Mouse (Mus musculus): ENCODE data around the gene Dmac2. TPM values are rescaled to one million over a fixed set of nuclear protein-coding genes. Genes with fewer than 3 reads are reported as not detected.
A peak's percentile ranks its signal among the peaks of the same experiment; 100 is the strongest.

The Dmac2 gene
- polyA plus RNA-seq, 1 experiment from 2014 or later: 25.4 TPM

GRCm38 (mm10) chr7:25637099-25637498 is 17.9 kb downstream of the Dmac2 start:
- Histone ChIP-seq H3K9me3 (ENCODE audit: control insufficient read depth, low read length) (no peaks in the 10 kb centered on the region), H3K27me3 (ENCODE audit: control insufficient read depth, insufficient read depth, low read length) (no peaks in the 10 kb centered on the region), H3K9ac (ENCODE audit: low read length) (no peak overlapping the region), H3K27ac (replicated peaks) (no peak overlapping the region), H3K4me2 (replicated peaks; ENCODE audit: low read depth) (no peak overlapping the region), H3K4me1 (replicated peaks; ENCODE audit: control insufficient read depth, insufficient read depth) (no peaks in the 10 kb centered on the region), H3K36me3 (ENCODE audit: control insufficient read depth, insufficient read depth, low read length) (peaks cover 21% of the 10 kb centered on the region), H3K4me3 (ENCODE audit: low read depth, low read length) (no peak overlapping the region)
- WGBS: 88% methylated on average over 5 of the region's 5 CpGs
- DNase-seq (ENCODE audit: low spot score) (no peak), ATAC-seq (ENCODE audit: low FRiP score, low TSS enrichment) (no peak)
- TF ChIP-seq EP300 (optimal IDR thresholded peaks at IDR 0.05) (no peak), CTCF (IDR thresholded peaks at IDR 0.05; ENCODE audit: low read depth) (no peak)

- DNase-seq (ENCODE audit: low spot score): no peak
- WGBS: 96% methylated on average over 4 of the region's 4 CpGs
Observed at GRCm38 (mm10) chr7:25639754-25640153, 20.5 kb downstream of the Dmac2 start.

GRCm38 (mm10) chr7:25644136-25644535 is 24.9 kb downstream of the Dmac2 start:
- Histone ChIP-seq H3K4me3 (ENCODE audit: low read depth, low read length) (no peak overlapping the region), H3K36me3 (ENCODE audit: control insufficient read depth, insufficient read depth, low read length) (no peaks in the 10 kb centered on the region), H3K4me1 (replicated peaks; ENCODE audit: control insufficient read depth, insufficient read depth) (no peaks in the 10 kb centered on the region), H3K9me3 (ENCODE audit: control insufficient read depth, low read length) (no peaks in the 10 kb centered on the region), H3K27ac (replicated peaks) (no peak overlapping the region), H3K9ac (ENCODE audit: low read length) (no peak overlapping the region), H3K27me3 (ENCODE audit: control insufficient read depth, insufficient read depth, low read length) (no peaks in the 10 kb centered on the region), H3K4me2 (replicated peaks; ENCODE audit: low read depth) (no peak overlapping the region)
- 73% methylated on average over 10 of the region's 10 CpGs for WGBS
- TF ChIP-seq CTCF (IDR thresholded peaks at IDR 0.05; ENCODE audit: low read depth): no peak
- TF ChIP-seq EP300 (optimal IDR thresholded peaks at IDR 0.05): no peak
- DNase-seq (ENCODE audit: low spot score) (no peak), ATAC-seq (ENCODE audit: low FRiP score, low TSS enrichment) (no peak)

More at GRCm38 (mm10) chr7:25639754-25640153, 20.5 kb downstream of the Dmac2 start:
- no peak overlapping the region for H3K9ac ChIP-seq (ENCODE audit: low read length)
- TF ChIP-seq EP300 (optimal IDR thresholded peaks at IDR 0.05) (no peak), CTCF (IDR thresholded peaks at IDR 0.05; ENCODE audit: low read depth) (no peak)
- H3K9me3 ChIP-seq (ENCODE audit: control insufficient read depth, low read length): no peaks in the 10 kb centered on the region
- H3K4me3 ChIP-seq (ENCODE audit: low read depth, low read length): no peak overlapping the region
- no peak overlapping the region for H3K27ac ChIP-seq (replicated peaks)
- no peak for ATAC-seq (ENCODE audit: low FRiP score, low TSS enrichment)
- no peaks in the 10 kb centered on the region for H3K4me1 ChIP-seq (replicated peaks; ENCODE audit: control insufficient read depth, insufficient read depth)
- H3K36me3 ChIP-seq (ENCODE audit: control insufficient read depth, insufficient read depth, low read length): peaks cover 12% of the 10 kb centered on the region
- H3K4me2 ChIP-seq (replicated peaks; ENCODE audit: low read depth): no peak overlapping the region
- no peaks in the 10 kb centered on the region for H3K27me3 ChIP-seq (ENCODE audit: control insufficient read depth, insufficient read depth, low read length)

GRCm38 (mm10) chr7:25644631-25645030 is 25.4 kb downstream of the Dmac2 start:
- no peak overlapping the region for H3K4me3 ChIP-seq (ENCODE audit: low read depth, low read length)
- H3K9ac ChIP-seq (ENCODE audit: low read length): no peak overlapping the region
- H3K4me2 ChIP-seq (replicated peaks; ENCODE audit: low read depth): no peak overlapping the region
- WGBS: 78% methylated on average over 4 of the region's 4 CpGs
- no peak for DNase-seq (ENCODE audit: low spot score)
- H3K27ac ChIP-seq (replicated peaks): no peak overlapping the region
- no peaks in the 10 kb centered on the region for H3K9me3 ChIP-seq (ENCODE audit: control insufficient read depth, low read length)
- H3K36me3 ChIP-seq (ENCODE audit: control insufficient read depth, insufficient read depth, low read length): no peaks in the 10 kb centered on the region
- no peaks in the 10 kb centered on the region for H3K27me3 ChIP-seq (ENCODE audit: control insufficient read depth, insufficient read depth, low read length)
- H3K4me1 ChIP-seq (replicated peaks; ENCODE audit: control insufficient read depth, insufficient read depth): no peaks in the 10 kb centered on the region
- no peak for ATAC-seq (ENCODE audit: low FRiP score, low TSS enrichment)
- TF ChIP-seq EP300 (optimal IDR thresholded peaks at IDR 0.05): no peak
- TF ChIP-seq CTCF (IDR thresholded peaks at IDR 0.05; ENCODE audit: low read depth): no peak

- no peak for ATAC-seq (ENCODE audit: low FRiP score, low TSS enrichment)
- no peak for DNase-seq (ENCODE audit: low spot score)
- WGBS: 52% methylated on average over 14 of the region's 14 CpGs
Observed at GRCm38 (mm10) chr7:25645074-25645473, 25.9 kb downstream of the Dmac2 start.

GRCm38 (mm10) chr7:25647574-25648123 is 28.4 kb downstream of the Dmac2 start:
- Histone ChIP-seq H3K9me3 (ENCODE audit: control insufficient read depth, low read length) (no peaks in the 10 kb centered on the region), H3K36me3 (ENCODE audit: control insufficient read depth, insufficient read depth, low read length) (no peaks in the 10 kb centered on the region), H3K27me3 (ENCODE audit: control insufficient read depth, insufficient read depth, low read length) (no peaks in the 10 kb centered on the region), H3K9ac (ENCODE audit: low read length) (no peak overlapping the region), H3K4me1 (replicated peaks; ENCODE audit: control insufficient read depth, insufficient read depth) (no peaks in the 10 kb centered on the region), H3K4me2 (replicated peaks; ENCODE audit: low read depth) (no peak overlapping the region), H3K27ac (replicated peaks) (no peak overlapping the region), H3K4me3 (ENCODE audit: low read depth, low read length) (no peak overlapping the region)
- peak; percentile 53 for TF ChIP-seq CTCF (IDR thresholded peaks at IDR 0.05; ENCODE audit: low read depth)
- no peak for TF ChIP-seq EP300 (optimal IDR thresholded peaks at IDR 0.05)
- no peak for DNase-seq (ENCODE audit: low spot score)
- ATAC-seq (ENCODE audit: low FRiP score, low TSS enrichment): no peak
- 49% methylated on average over 5 of the region's 5 CpGs for WGBS

More at GRCm38 (mm10) chr7:25645074-25645473, 25.9 kb downstream of the Dmac2 start:
- no peak overlapping the region for H3K4me2 ChIP-seq (replicated peaks; ENCODE audit: low read depth)
- no peak for TF ChIP-seq CTCF (IDR thresholded peaks at IDR 0.05; ENCODE audit: low read depth)
- no peak for TF ChIP-seq EP300 (optimal IDR thresholded peaks at IDR 0.05)
- H3K27ac ChIP-seq (replicated peaks): no peak overlapping the region
- H3K9me3 ChIP-seq (ENCODE audit: control insufficient read depth, low read length): no peaks in the 10 kb centered on the region
- no peaks in the 10 kb centered on the region for H3K27me3 ChIP-seq (ENCODE audit: control insufficient read depth, insufficient read depth, low read length)
- H3K36me3 ChIP-seq (ENCODE audit: control insufficient read depth, insufficient read depth, low read length): no peaks in the 10 kb centered on the region
- H3K4me1 ChIP-seq (replicated peaks; ENCODE audit: control insufficient read depth, insufficient read depth): no peaks in the 10 kb centered on the region
- no peak overlapping the region for H3K9ac ChIP-seq (ENCODE audit: low read length)
- H3K4me3 ChIP-seq (ENCODE audit: low read depth, low read length): no peak overlapping the region
